Mouse (Mus musculus) spleen, adult 2 months (tissue): ENCODE measurements around the gene Frmd8.

Experiments
- CTCF ChIP-seq: fragments of 200-500 bp; IDR thresholded peaks from 2 replicates; pipeline ENCODE4 v1.5.1; 2011; ENCODE audit warnings: mild to moderate bottlenecking, inconsistent platforms; ENCODE audit not compliant: insufficient read depth, insufficient read length, insufficient replicate concordance; ENCODE audit errors: extremely low read depth
- POLR2A ChIP-seq: fragments of 200-500 bp; IDR thresholded peaks from 2 replicates; pipeline ENCODE4 v1.6.1; 2011; ENCODE audit warnings: low read depth, low read length, inconsistent platforms

- no peak for TF ChIP-seq POLR2A
- TF ChIP-seq CTCF, result no peak
These were observed 48.0 kb downstream of the Frmd8 start for GRCm38 (mm10) chr19:5827044-5827443.
